Mouse (Mus musculus) left cerebral cortex, postnatal 25 days (tissue): ENCODE results near the gene Prdm16. TPM values are rescaled to one million over a fixed set of nuclear protein-coding genes. Genes with fewer than 3 reads are reported as not detected.

Experiments used
- DNase-seq, 2 experiments: peaks; one replicate each; pipeline ENCODE4 v3.0.0; 2022; ENCODE audit warnings: low spot score in 2 of 2, mixed read lengths in 1 of 2
- intact Hi-C: fragments of 180-260 bp; cut with DNase I; formaldehyde crosslinking; loops from one replicate; pipeline ENCODE4 v1.15.1; 2025
- total RNA-seq, 2 experiments: library from RNA; stranded (reverse); gene quantifications; 2 replicates each; pipeline ENCODE4 v1.2.3; 2021

The Prdm16 gene
- total RNA-seq, 2 experiments from 2014 or later, result 6.5 to 7.7 TPM

DNA sequence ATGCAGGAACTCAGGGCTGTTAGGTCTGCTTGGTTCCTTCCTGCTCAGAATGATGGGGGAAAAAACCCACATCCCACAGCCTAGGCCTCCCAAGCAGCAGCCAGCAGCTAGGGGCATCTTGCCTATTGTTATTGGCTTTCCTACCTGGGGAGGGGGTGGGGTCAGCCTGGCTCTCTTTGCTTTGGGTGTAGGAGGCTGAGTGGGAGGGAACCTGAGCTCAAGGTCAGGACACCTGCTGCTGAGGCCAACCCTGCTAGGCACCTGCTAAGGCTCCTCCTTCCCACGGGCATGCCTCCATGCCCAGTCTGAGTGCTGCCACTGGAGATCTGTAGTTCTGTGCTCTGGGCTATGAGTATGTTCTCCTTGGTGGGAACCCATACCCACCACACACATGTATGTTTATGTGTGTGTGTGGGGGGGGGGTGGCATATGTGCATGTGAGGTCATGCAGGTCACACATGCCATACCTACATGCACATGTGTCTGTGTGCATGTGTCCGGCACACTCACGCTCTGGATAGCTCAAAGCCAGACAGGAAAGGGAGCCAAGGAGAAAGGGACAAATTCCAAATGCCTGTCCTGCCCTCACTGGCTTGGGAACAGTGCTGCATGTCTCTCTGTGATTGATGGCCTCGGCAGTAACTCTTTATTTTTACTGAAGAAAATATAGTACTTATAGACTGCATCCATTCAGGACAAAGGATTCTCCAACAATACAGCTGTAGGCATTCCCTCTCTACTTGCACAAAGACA, 139.1 kb downstream of the Prdm16 start:
- intact Hi-C loops, result no loop called here

DNA sequence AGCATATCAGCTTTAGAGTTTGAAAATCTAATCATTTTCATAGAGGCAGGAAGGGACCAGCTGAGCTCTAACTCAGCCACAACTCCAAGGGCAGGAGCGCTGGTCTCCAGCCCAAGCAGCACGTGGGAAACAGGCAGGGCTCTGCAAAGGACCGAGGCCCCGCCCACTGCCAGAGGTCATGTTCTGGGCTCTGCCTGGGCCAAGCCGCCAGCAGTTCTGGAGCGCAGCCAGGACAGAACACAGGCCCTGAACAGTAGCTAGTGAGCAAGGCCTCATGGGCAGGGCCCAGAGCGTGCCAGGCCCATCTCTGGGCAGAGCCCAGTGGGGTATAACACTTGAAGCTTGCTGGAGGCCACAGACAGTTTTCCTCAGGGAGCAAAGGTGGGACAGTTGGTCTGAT, 139.7 kb downstream of the Prdm16 start:
- intact Hi-C loops, result no loop called here
- DNase-seq, result peak; percentile 70 to 81

More for the DNA sequence above, 139.1 kb downstream of the Prdm16 start:
- no peak for DNase-seq

DNA sequence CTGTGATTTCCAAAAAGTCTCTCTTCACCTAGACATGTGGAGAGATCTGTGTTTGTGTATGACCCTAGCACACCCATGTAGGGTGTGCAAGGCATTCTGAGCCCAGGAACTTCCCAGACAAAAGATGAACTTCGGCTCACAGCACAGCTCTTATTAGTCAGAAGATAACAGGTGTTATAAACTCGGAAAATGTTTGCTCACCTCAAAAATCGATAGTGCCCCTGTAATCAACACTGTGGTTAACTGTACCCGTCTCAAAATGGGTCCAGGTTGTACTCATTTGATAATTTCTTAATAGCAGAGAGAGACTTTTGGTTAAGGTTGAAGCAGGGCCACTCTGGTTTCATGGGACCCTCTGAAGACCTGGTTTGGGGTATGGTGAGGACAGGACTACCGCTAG, 140.2 kb downstream of the Prdm16 start:
- DNase-seq, result no peak
- intact Hi-C loops, result no loop called here

DNA sequence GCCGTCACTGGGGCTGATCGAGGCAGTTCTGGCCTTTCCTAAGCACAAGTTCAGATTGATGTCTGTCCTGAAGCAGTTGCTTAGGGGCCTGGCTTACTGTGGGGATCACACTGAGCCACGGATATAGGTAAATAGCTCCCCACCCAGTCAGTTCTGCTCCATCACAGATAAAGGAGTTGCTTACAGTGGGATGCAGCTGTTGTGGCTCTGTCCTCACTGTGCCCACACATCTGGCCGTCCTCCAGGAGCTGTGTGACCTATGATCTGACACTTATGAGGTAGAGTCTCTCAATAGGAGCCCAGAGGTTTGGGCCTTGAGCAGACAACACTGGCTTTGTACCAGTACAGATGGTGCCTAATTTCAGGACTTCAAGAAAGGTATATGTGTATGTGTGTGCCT, 142.7 kb downstream of the Prdm16 start:
- intact Hi-C loops, result no loop called here
- DNase-seq, result no peak

DNA sequence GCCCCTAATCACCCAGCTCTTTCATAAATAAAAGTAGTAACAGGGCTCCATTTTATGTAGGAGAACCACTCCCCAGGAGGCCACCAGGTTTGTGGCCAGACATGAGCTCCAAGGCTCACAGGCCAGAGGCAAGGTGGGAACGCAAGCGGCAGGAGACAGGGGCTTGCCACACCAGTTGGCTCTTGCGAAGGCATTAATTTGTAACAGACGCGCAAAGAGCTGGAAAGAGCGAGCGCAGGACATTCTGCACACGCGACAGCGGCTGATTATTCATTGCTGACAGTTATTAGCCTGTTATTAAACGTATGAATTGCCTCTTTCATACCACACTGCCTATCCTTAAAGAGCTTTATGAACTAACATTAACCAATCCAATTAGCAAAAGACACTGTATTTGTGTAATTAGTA, 144.0 kb downstream of the Prdm16 start:
- intact Hi-C loops, result no loop called here

DNA sequence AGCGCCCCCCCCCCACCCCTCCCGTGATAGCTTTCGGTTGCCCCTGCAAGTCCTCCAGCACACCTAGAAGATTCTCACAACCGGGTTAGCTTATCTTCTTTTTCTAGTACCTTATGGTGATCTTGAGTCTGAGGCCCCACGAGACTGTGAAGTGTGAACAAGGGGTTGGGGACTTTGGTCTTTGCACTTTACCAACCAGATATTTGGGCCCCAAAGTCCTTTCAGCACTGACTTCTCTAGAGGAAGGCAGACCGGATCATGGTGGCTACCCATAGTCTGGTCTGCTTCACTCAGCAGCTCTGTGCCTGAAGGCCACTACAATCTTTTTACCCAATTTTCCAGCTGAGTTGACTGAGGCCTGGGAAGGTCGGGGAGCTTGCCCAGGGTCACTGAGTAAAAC, 144.4 kb downstream of the Prdm16 start:
- intact Hi-C loops, result no loop called here
- DNase-seq, result no peak

More for the DNA sequence above, 144.0 kb downstream of the Prdm16 start:
- DNase-seq, result no peak

DNA sequence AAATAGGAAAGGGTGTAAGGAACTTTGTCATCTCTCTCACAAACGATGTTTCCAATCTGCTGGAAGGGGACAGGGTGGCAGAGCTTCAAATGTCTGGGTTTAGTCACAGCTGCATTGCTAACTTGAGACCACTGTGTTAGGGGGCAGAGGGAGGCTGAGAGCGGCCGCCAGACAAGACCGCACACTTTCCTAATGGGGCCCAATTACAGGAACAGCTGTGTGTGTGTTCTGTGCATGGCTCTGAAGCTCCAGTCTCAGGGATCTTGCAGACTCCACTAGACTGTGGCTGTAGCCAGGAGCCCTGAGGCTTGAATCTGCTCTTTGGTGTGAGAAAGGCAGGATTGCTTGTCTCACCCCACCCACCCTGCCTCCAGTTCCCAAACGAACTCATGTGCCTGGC, 148.6 kb downstream of the Prdm16 start:
- DNase-seq, result no peak
- intact Hi-C loops, result no loop called here

DNA sequence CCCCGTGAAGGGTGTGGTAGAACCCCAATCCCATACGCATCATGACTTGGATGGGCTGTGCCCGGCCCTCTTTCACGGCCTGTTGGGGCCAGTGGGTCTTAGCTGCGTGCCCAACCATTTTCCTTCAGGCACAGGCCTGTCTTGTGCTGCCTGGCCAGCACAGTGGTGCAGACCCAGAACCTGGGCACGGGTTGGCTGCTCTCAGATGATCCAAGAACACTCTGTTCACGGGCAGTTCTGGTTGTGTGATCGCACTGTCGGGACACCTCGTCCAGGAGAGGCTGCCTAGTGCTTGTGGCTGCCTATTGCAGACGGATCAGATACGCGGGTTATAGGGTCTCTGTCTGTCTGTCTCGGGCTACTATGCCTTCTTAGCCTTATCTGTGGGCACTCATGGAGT, 154.0 kb downstream of the Prdm16 start:
- intact Hi-C loops, result no loop called here
- DNase-seq, result no peak

DNA sequence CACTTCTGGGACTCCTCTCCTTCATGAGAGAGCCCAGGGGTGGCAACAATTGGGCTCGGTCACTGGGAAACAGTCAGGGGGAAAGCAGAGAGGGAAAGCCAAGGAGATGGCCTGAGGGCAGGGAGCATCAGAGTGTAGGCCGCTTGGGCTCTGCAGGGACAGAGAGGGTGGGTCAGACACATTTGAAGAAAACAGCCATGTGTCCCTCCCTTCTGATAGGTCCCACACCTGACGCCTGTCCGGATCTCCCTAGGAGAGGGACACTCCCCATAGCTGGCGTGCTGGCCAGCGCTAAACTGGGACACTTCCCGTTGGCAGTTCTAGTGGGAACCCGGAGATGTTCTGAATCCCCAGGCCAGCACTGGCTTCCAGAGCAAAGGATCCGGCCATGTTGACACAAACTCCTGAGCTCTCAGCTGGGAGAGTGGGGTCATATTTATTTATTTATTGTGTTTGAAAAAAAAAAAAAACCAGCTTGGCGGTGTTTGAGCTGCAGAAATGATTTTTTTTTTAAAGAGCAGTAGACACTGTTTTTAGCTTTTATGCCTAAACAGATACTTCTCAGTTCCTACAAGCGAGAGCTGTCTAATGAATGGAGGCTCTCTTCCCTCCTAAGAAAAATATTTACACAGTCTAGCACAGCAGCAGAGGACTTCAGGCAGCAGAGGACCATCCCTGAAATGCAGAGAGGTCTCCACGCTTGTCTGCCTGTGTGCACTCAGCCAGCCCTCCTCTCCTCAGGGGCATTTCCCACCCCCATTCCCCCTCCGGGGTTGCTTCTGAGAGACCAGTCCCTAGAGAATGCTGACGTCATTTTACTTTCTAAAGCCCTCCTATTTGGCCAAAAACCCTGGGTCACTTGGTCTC, 154.7 kb downstream of the Prdm16 start:
- DNase-seq, result peak in 1 of 2 experiments; percentile 18
- intact Hi-C loops, result no loop called here

DNA sequence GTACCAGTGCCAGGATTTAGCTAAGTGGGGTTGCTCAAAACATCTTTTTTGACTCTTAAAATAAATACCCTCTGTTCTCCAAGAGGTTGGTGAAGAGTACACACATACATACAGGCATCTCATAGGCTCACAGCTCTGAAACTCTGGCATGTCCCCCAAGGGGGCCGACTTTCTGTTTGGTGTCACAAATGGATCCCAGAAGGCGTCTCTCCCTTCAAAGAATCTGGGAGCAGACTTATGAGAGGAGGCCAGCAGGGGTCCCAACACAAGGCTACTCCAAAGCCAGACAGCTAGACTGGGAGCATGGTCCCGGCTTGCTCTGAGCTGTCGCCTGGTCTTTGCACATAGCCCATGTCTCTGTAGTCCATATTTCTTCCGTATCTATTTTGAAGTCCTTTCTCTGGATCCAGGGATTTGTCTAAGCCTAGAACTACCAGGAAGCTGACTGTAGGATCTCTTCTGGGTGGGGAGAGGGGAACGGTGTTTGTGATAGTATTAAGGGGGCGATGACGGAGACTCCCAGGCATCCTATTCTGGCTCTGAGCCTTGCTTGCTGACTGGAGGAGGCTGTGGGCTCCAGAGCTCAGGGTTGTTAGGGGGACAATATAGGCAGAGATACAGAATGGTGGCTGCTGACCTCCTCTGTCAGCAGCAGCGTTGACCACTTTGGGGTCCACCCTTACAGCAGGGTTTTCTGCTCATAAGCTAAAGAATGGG, 156.0 kb downstream of the Prdm16 start:
- DNase-seq, result no peak
- intact Hi-C loops, result no loop called here

DNA sequence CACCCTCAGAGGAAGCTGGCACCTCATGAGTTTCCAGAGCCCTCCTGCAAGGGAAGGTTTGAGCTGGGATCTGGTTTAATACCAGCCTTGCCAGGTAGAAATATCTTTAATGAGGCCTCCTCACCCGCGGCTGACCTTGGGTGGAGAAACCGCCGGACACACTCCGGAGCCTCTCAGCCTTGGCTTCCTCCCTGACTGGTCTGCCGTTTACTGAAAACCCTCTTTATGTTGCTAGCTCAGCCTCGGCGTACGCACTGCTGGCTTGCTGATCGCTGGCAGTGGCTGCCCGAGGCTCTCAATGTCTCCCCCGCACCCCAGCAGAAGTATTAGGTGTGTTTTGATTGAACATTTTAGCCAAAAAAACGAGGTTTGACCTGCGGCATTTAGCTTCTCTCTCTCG, 156.5 kb downstream of the Prdm16 start:
- intact Hi-C loops, result no loop called here

DNA sequence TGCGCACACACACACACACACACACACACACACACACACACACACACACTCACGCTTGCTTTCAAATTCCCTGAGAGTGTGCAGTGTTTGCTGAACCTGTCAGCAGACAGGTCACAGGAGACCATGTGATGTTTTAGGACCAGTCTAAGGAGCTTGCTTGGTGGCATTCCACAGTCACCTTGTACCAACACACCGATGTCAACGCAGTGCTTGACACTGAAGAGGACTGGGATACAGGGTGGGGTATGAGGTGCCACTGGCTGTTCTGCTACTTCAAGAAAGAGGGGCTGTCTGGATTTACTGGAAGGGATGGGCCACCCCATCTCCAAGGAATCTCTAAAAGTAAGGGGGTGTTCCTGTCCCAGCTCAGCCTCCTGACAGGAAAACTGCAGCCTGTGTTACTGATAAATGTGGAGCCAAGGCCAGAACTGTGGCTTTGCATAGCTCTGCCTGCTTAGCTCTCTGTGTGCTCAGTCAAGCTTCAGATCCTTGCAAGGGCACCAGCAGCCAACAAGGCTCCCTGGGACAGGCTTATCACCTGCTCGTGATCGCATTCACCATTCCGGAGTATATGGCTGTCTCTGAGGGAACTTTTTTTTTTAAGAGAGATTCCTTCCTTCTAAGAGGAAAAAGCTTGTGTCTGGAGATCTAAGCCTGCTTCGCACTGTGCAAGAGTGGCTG, 157.6 kb downstream of the Prdm16 start:
- intact Hi-C loops, result no loop called here
- DNase-seq, result no peak

More for the DNA sequence above, 156.5 kb downstream of the Prdm16 start:
- DNase-seq, result no peak

DNA sequence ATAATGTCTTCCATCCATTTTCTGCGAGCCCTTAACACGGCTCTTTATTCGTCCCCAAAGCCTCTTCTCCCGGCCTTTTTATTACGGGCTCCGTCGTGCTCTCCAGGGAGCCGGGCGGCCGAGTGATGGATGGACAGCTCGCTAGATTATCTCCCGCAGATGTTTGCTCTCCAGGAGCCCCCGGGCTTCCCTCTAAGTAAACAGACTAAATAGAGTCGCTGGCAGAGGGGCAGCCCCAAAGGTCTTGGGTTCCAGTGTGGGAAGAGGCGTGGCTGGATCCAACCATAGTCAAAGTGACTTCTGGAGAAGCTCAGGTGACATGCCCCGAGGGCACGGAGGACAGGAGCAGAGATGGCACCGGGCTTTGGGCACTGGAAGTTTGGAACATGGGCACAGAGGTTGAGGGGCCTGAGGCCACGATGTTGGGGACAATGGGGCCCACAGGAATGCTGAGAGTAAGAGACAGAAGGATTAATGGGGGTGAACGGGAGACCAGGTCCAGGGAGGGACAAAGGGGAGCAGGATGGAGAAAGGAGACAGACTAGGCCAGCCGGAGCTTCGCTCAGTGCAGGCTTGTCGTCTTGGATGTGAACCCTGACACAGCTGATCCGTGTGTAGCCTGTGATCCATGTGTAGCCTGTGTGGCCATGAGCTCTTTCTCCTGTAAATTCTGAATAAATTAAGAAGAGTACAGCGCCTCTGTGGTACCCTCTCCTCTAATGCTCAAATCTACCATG, 162.9 kb downstream of the Prdm16 start:
- no peak for DNase-seq
- intact Hi-C loops, result no loop called here

DNA sequence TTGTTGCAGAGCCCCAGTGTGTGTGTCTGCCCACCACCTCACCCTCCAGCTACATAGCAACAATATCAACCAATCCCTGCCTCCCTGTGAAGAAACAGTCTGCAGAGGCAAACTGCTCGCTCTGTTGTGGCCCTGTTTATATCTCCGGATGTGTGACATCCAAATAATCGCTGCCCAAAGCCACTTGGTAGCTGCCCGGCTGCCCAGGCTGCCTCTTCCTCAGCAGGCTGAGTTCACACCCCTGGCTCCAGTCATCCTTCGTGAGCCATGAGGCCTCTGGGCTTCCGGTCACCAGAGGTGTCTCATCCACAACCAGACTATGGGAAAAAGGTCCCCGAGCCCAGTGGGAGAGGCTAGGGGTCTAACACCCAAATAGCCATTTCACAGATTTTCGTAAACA, 164.1 kb downstream of the Prdm16 start:
- intact Hi-C loops, result no loop called here

DNA sequence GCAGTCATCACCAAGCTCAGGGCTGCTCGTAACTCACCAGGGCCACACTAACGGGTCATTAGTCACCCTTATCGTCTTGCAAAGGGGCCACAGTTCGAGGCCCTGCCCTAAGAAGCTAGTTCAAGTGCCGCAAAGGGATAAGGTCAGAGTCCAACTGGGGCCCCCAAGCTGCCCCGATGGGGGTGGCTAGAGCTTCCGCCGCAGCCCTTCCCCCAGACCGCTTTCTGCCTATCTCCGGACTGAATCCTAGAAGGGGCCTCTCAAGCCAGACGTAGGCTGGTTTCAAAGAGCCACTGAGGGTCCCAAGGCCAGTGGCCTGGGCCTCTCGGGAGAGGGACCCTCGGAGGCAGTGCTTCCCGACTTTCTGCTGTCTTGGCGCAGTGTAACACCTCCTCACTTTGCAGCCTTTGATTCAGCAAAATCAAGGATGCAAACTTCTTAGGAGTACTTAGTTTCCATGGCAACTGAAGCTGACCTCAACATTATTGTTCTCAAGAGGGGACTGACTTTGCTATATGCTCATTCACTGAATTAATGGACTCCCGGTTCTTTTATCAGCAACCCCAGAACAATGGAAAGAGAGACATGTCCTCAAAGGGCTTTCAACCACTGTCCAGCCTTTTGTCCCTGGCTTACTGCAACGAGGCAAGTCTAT, 165.1 kb downstream of the Prdm16 start:
- DNase-seq, result no peak
- intact Hi-C loops, result no loop called here

More for the DNA sequence above, 164.1 kb downstream of the Prdm16 start:
- no peak for DNase-seq

DNA sequence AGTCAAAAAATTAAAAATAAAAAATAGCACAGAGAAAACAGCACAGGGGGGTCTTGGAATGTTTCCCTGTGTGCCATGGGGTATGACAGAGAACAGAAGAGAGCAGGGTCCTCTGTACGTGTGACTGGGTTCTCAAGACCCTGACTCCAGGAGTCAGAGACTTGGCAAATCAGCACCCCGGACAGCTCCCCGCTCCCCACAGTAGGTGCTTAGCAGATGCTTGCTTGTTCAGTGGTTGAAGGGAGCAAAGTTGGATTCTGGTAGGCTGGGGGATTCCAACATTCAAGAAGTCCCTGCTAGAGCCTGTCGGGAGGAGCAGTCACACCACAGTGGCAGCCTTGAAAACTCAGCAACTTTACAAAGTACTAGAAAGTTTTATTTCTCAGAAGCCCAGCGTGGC, 170.4 kb downstream of the Prdm16 start:
- intact Hi-C loops, result no loop called here
- DNase-seq, result no peak

DNA sequence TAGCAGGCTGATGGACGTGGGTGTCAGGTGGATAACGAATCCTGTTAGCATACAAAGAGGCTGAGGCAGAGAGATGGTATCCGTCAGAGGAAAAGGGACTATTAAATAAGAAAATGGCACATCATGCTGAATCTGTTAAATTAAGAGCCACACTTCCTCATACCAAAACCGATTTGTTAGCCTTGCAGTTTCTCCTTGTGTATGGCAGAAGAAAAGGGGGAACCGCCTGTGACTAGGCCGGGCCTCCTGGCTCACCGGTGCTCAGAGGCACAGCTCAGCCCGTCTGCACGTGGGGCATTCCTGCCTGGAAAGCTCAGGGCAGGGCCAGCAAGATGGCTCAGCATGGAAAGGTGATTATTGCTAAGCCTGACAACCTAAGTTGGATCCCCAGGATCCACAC, 171.6 kb downstream of the Prdm16 start:
- intact Hi-C loops, result no loop called here
- DNase-seq, result no peak

DNA sequence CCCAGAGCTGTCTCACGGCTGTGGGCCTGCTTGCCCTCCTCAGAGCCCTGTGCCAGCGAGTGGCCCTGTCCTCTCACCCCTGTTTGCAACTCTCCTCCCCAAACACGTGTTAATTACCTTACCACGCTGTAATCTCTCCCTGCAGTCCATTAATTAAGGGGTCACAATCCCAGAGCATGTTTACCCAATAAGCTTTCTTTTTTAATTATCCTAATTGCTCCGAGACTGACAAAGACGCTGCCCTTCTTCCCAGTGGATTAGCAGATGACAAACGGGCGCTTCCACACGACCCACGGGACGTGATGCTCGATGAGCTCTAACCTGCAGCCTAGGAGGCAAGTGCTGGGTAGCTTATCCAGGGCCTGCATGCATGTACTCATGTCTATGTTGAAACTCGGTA, 176.7 kb downstream of the Prdm16 start:
- no peak for DNase-seq
- intact Hi-C loops, result no loop called here

DNA sequence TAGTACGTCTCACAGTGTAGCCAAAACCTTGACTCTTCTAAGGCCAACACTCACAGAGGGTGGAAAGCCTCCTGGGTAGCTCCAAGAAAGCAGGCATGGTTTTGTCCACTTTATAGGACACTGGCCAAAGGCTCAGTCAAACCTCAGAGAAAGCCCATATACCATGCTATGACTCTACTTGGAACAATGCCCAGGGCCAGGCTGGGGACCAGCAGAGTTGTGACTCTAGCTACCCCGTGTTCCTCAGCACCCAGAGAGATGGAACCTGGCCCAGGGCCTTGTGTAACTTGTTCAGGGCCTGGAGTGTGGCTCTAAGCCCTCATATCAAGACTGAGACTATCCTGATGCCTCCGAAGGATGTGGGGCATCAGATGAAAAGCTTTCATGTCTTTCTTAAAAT, 178.9 kb downstream of the Prdm16 start:
- intact Hi-C loops, result no loop called here
- DNase-seq, result no peak
